Mouse (Mus musculus): Measurements from ENCODE around the gene Thada. TPM values are rescaled to one million over a fixed set of nuclear protein-coding genes. Genes with fewer than 3 reads are reported as not detected.
A peak's percentile ranks its signal among the peaks of the same experiment; 100 is the strongest.

Thada gene
- polyA plus RNA-seq, 2 experiments: 2.0 to 2.5 TPM

- Histone ChIP-seq H3K27me3 (ENCODE audit: control insufficient read depth, insufficient read depth, low read length) (no peaks in the 10 kb centered on the region), H3K27ac (peak overlapping the region; percentile 68), H3K9ac (replicated peaks) (no peak overlapping the region), H3K9me3 (ENCODE audit: control insufficient read depth, low read length) (no peaks in the 10 kb centered on the region), H3K36me3 (replicated peaks; ENCODE audit: control insufficient read depth, insufficient read depth, low read depth) (no peaks in the 10 kb centered on the region), H3K4me2 (ENCODE audit: low read depth) (no peak overlapping the region), H3K4me3 (ENCODE audit: insufficient read depth in 1 of 2, low read depth in 2 of 2, low read length in 2 of 2) (no peak overlapping the region), H3K4me1 (replicated peaks; ENCODE audit: control insufficient read depth in 2 of 2, insufficient read depth in 2 of 2, low read length in 1 of 2) (peaks cover 93 to 95% of the 10 kb centered on the region in 2 experiments)
- TF ChIP-seq CTCF (IDR thresholded peaks at IDR 0.05; ENCODE audit: low read depth): no peak
- TF ChIP-seq EP300 (IDR thresholded peaks at IDR 0.05; ENCODE audit: low read depth): no peak
- DNase-seq (ENCODE audit: low read depth in 3 of 3, low spot score in 3 of 3): no peak
- no peak for ATAC-seq (ENCODE audit: insufficient read depth)
- 81% methylated on average over 8 of the region's 8 CpGs for WGBS (ENCODE audit: insufficient replicate concordance)
Measured at GRCm38 (mm10) chr17:84150291-84150690, 315.7 kb downstream of the Thada start.

GRCm38 (mm10) chr17:84149566-84149965 lies 316.4 kb downstream of the Thada start:
- no peak overlapping the region for H3K4me2 ChIP-seq (ENCODE audit: low read depth)
- no peaks in the 10 kb centered on the region for H3K36me3 ChIP-seq (replicated peaks; ENCODE audit: control insufficient read depth, insufficient read depth, low read depth)
- no peaks in the 10 kb centered on the region for H3K27me3 ChIP-seq (ENCODE audit: control insufficient read depth, insufficient read depth, low read length)
- peak overlapping the region; percentile 9; the same call in 1 of the 2 replicates for H3K9ac ChIP-seq (replicated peaks)
- no peak overlapping the region for H3K4me3 ChIP-seq (ENCODE audit: insufficient read depth in 1 of 2, low read depth in 2 of 2, low read length in 2 of 2)
- no peak for ATAC-seq (ENCODE audit: insufficient read depth)
- peaks cover 95% of the 10 kb centered on the region in 2 experiments for H3K4me1 ChIP-seq (replicated peaks; ENCODE audit: control insufficient read depth in 2 of 2, insufficient read depth in 2 of 2, low read length in 1 of 2)
- TF ChIP-seq EP300 (IDR thresholded peaks at IDR 0.05; ENCODE audit: low read depth) (no peak), CTCF (IDR thresholded peaks at IDR 0.05; ENCODE audit: low read depth) (no peak)
- peak overlapping the region; percentile 86 for H3K27ac ChIP-seq
- WGBS (ENCODE audit: insufficient replicate concordance): 58% methylated on average over 5 of the region's 5 CpGs
- no peak for DNase-seq (ENCODE audit: low read depth in 3 of 3, low spot score in 3 of 3)
- H3K9me3 ChIP-seq (ENCODE audit: control insufficient read depth, low read length): no peaks in the 10 kb centered on the region

- Histone ChIP-seq H3K9ac (replicated peaks) (peak overlapping the region; percentile 58), H3K27me3 (ENCODE audit: control insufficient read depth, insufficient read depth, low read length) (no peaks in the 10 kb centered on the region), H3K36me3 (replicated peaks; ENCODE audit: control insufficient read depth, insufficient read depth, low read depth) (no peaks in the 10 kb centered on the region), H3K9me3 (ENCODE audit: control insufficient read depth, low read length) (no peaks in the 10 kb centered on the region), H3K4me1 (replicated peaks; ENCODE audit: control insufficient read depth in 2 of 2, insufficient read depth in 2 of 2, low read length in 1 of 2) (peaks cover 87 to 95% of the 10 kb centered on the region in 2 experiments), H3K4me2 (ENCODE audit: low read depth) (peak overlapping the region; percentile 82), H3K4me3 (ENCODE audit: insufficient read depth in 1 of 2, low read depth in 2 of 2, low read length in 2 of 2) (no peak overlapping the region), H3K27ac (peak overlapping the region; percentile 86)
- WGBS (ENCODE audit: insufficient replicate concordance): 34% methylated on average over 11 of the region's 11 CpGs
- no peak for TF ChIP-seq EP300 (IDR thresholded peaks at IDR 0.05; ENCODE audit: low read depth)
- TF ChIP-seq CTCF (IDR thresholded peaks at IDR 0.05; ENCODE audit: low read depth): no peak
- DNase-seq (ENCODE audit: low read depth in 3 of 3, low spot score in 3 of 3) (no peak), ATAC-seq (ENCODE audit: insufficient read depth) (peak; percentile 24)
Measured at GRCm38 (mm10) chr17:84148499-84149484, 317.2 kb downstream of the Thada start.

GRCm38 (mm10) chr17:84147183-84148108 lies 318.6 kb downstream of the Thada start:
- WGBS (ENCODE audit: insufficient replicate concordance): 10% methylated on average over 11 of the region's 11 CpGs
- H3K27me3 ChIP-seq (ENCODE audit: control insufficient read depth, insufficient read depth, low read length): no peaks in the 10 kb centered on the region
- ATAC-seq (ENCODE audit: insufficient read depth): peak; percentile 85
- H3K27ac ChIP-seq: peak overlapping the region; percentile 86
- peak; percentile 74 to 82 (median 81) for DNase-seq (ENCODE audit: low read depth in 3 of 3, low spot score in 3 of 3)
- TF ChIP-seq CTCF (IDR thresholded peaks at IDR 0.05; ENCODE audit: low read depth): no peak
- TF ChIP-seq EP300 (IDR thresholded peaks at IDR 0.05; ENCODE audit: low read depth): peak; percentile 92
- H3K9ac ChIP-seq (replicated peaks): peak overlapping the region; percentile 63
- no peaks in the 10 kb centered on the region for H3K9me3 ChIP-seq (ENCODE audit: control insufficient read depth, low read length)
- H3K4me3 ChIP-seq (ENCODE audit: insufficient read depth in 1 of 2, low read depth in 2 of 2, low read length in 2 of 2): peak overlapping the region; percentile 12 to 35; a peak in 3 of 4 replicates
- peak overlapping the region; percentile 82 for H3K4me2 ChIP-seq (ENCODE audit: low read depth)
- peaks cover 79 to 93% of the 10 kb centered on the region in 2 experiments for H3K4me1 ChIP-seq (replicated peaks; ENCODE audit: control insufficient read depth in 2 of 2, insufficient read depth in 2 of 2, low read length in 1 of 2)
- no peaks in the 10 kb centered on the region for H3K36me3 ChIP-seq (replicated peaks; ENCODE audit: control insufficient read depth, insufficient read depth, low read depth)
